Comparison of ENCODE assay signal across 8 mouse cellular contexts in the genomic region with DNA sequence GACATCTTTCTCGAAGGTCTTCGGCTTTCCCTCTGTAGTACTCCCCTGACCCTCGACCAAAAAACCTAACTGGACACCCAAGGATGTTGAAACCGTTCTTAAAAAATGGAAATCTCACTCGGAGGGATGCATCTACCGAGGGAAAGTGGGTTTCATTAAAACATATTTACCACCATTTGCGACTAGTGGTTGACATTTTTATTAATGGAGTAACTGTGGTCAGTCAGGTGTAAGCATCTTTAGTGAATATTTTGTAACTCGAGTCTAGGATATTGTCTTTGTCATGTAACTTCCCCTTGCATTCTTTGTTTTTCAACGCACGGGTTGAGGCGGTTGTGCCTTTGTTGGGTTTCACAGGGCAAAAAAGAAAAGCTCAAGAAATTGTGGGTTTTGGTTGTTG. TPM values are rescaled to one million over a fixed set of nuclear protein-coding genes. Genes with fewer than 3 reads are reported as not detected.
DNase-seq lines count a peak whose midpoint lies in the region; ATAC-seq and TF ChIP-seq lines count a peak whose summit lies in the region.

No protein-coding gene starts in this region.

- no peak for ATAC-seq in hindbrain, embryonic 12.5 days (ENCODE audit: low FRiP score)
- ATAC-seq in midbrain, embryonic 15.5 days (replicated peaks): no peak

- peak overlapping the region; percentile 100 for H3K9ac ChIP-seq in hindbrain, embryonic 12.5 days
- peak overlapping the region; percentile 99 for H3K9ac ChIP-seq in midbrain, embryonic 15.5 days

- under 1% methylated on average over 11 of the region's 11 CpGs for WGBS in lung, adult 2 months
- under 1% methylated on average over 11 of the region's 11 CpGs for WGBS in hindbrain, embryonic 12.5 days
- WGBS in midbrain, embryonic 15.5 days: 0% methylated on average over 11 of the region's 11 CpGs

- H3K4me3 ChIP-seq in lung, adult 2 months (replicated peaks; ENCODE audit: extremely low read depth, low read depth, low read length): peak overlapping the region; percentile 83
- peak overlapping the region; percentile 99 for H3K4me3 ChIP-seq in bone marrow macrophage, adult 2 months (ENCODE audit: insufficient read depth, low read length)
- H3K4me3 ChIP-seq in hindbrain, embryonic 12.5 days: peak overlapping the region; percentile 84
- H3K4me3 ChIP-seq in midbrain, embryonic 15.5 days: peak overlapping the region; percentile 70

- no peak for TF ChIP-seq CTCF in lung, adult 2 months (IDR thresholded peaks at IDR 0.05; ENCODE audit: insufficient read depth, low read length)
- no peak for TF ChIP-seq CTCF in bone marrow macrophage, adult 2 months (IDR thresholded peaks at IDR 0.05; ENCODE audit: low read depth, low read length)

- H3K27ac ChIP-seq in bone marrow macrophage, adult 2 months (ENCODE audit: insufficient read depth, low read depth, low read length): peak overlapping the region; percentile 98
- H3K27ac ChIP-seq in hindbrain, embryonic 12.5 days: peak overlapping the region; percentile 100
- peak overlapping the region; percentile 100 for H3K27ac ChIP-seq in midbrain, embryonic 15.5 days

- no peaks in the 10 kb centered on the region for H3K27me3 ChIP-seq in hindbrain, embryonic 12.5 days
- H3K27me3 ChIP-seq in midbrain, embryonic 15.5 days (replicated peaks): no peaks in the 10 kb centered on the region

- H3K4me2 ChIP-seq in hindbrain, embryonic 12.5 days (replicated peaks): peak overlapping the region; percentile 74
- H3K4me2 ChIP-seq in midbrain, embryonic 15.5 days: peak overlapping the region; percentile 78

- DNase-seq in lung, adult 2 months: no peak
- DNase-seq in lung, postnatal 36 days: no peak
- DNase-seq in right cerebral cortex, postnatal 10 days (ENCODE audit: low spot score in 2 of 2): no peak
- no peak for DNase-seq in right cerebral cortex, postnatal 36 days (ENCODE audit: low spot score in 2 of 2)
- no peak for DNase-seq in frontal cortex, postnatal 14 days (ENCODE audit: low spot score in 2 of 2)

- no peak for TF ChIP-seq POLR2A in lung, adult 2 months (IDR thresholded peaks at IDR 0.05; ENCODE audit: borderline replicate concordance, extremely low read depth, low read depth, low read length)
- no peak for TF ChIP-seq POLR2A in bone marrow macrophage, adult 2 months (IDR thresholded peaks at IDR 0.05; ENCODE audit: borderline replicate concordance, low read depth, low read length)

- no peaks in the 10 kb centered on the region for H3K9me3 ChIP-seq in hindbrain, embryonic 12.5 days (replicated peaks)
- H3K9me3 ChIP-seq in midbrain, embryonic 15.5 days: no peaks in the 10 kb centered on the region

- peaks cover 4% of the 10 kb centered on the region; the same call in 1 of the 2 replicates for H3K36me3 ChIP-seq in hindbrain, embryonic 12.5 days
- peaks cover 8% of the 10 kb centered on the region; the same call in 1 of the 2 replicates for H3K36me3 ChIP-seq in midbrain, embryonic 15.5 days (replicated peaks)

- peaks cover 3% of the 10 kb centered on the region; the same call in 1 of the 2 replicates for H3K4me1 ChIP-seq in lung, adult 2 months (ENCODE audit: control insufficient read depth, insufficient read depth, low read length)
- H3K4me1 ChIP-seq in bone marrow macrophage, adult 2 months (ENCODE audit: control insufficient read depth, insufficient read depth, low read length): peaks cover 15% of the 10 kb centered on the region
- peaks cover 16% of the 10 kb centered on the region for H3K4me1 ChIP-seq in hindbrain, embryonic 12.5 days
- H3K4me1 ChIP-seq in midbrain, embryonic 15.5 days: peaks cover 34% of the 10 kb centered on the region

RNA-seq across cellular contexts. Expression of a gene that starts 1.0 kb away (rescaled TPM):
- 12.8 and 22.0 TPM in 2 replicates for polyA plus RNA-seq in lung, adult 2 months (2012; rRNA removed)
- 49.7 and 67.7 TPM in 2 replicates for polyA plus RNA-seq in bone marrow macrophage, adult 2 months (2012; ENCODE audit: insufficient read depth, insufficient read length, missing spikeins)
- polyA plus RNA-seq in hindbrain, embryonic 12.5 days (2016; fragmentation: Nextera tagmentation; extraction: Ambion mirVana): 349 and 355 TPM in 2 replicates
- 334 and 360 TPM in 2 replicates for polyA plus RNA-seq in midbrain, embryonic 15.5 days (2015; fragmentation: Nextera tagmentation; extraction: Ambion mirVana)

RNA-seq across cellular contexts. Expression of a gene that starts 8.0 kb away (rescaled TPM):
- polyA plus RNA-seq in lung, adult 2 months (2012; rRNA removed): 25.6 and 28.6 TPM in 2 replicates
- polyA plus RNA-seq in bone marrow macrophage, adult 2 months (2012; ENCODE audit: insufficient read depth, insufficient read length, missing spikeins): 98.9 and 99.9 TPM in 2 replicates
- polyA plus RNA-seq in hindbrain, embryonic 12.5 days (2016; fragmentation: Nextera tagmentation; extraction: Ambion mirVana): 123 and 125 TPM in 2 replicates
- 93.3 and 96.5 TPM in 2 replicates for polyA plus RNA-seq in midbrain, embryonic 15.5 days (2015; fragmentation: Nextera tagmentation; extraction: Ambion mirVana)

RNA-seq across cellular contexts. Expression of a gene that starts 21.5 kb away (rescaled TPM):
- 6.9 and 9.6 TPM in 2 replicates for polyA plus RNA-seq in lung, adult 2 months (2012; rRNA removed)
- polyA plus RNA-seq in bone marrow macrophage, adult 2 months (2012; ENCODE audit: insufficient read depth, insufficient read length, missing spikeins): not detected in 2 replicates
- polyA plus RNA-seq in hindbrain, embryonic 12.5 days (2016; fragmentation: Nextera tagmentation; extraction: Ambion mirVana): not detected in 2 replicates
- polyA plus RNA-seq in midbrain, embryonic 15.5 days (2015; fragmentation: Nextera tagmentation; extraction: Ambion mirVana): not detected in 2 replicates

RNA-seq across cellular contexts. Expression of a gene that starts 33.2 kb away (rescaled TPM):
- 10.4 and 13.4 TPM in 2 replicates for polyA plus RNA-seq in lung, adult 2 months (2012; rRNA removed)
- polyA plus RNA-seq in bone marrow macrophage, adult 2 months (2012; ENCODE audit: insufficient read depth, insufficient read length, missing spikeins): 16.6 and 20.3 TPM in 2 replicates
- 28.1 and 29.7 TPM in 2 replicates for polyA plus RNA-seq in hindbrain, embryonic 12.5 days (2016; fragmentation: Nextera tagmentation; extraction: Ambion mirVana)
- 25.2 and 25.8 TPM in 2 replicates for polyA plus RNA-seq in midbrain, embryonic 15.5 days (2015; fragmentation: Nextera tagmentation; extraction: Ambion mirVana)

RNA-seq across cellular contexts. Expression of a gene that starts 33.9 kb away (rescaled TPM):
- polyA plus RNA-seq in lung, adult 2 months (2012; rRNA removed): 30.3 and 36.8 TPM in 2 replicates
- 122 and 159 TPM in 2 replicates for polyA plus RNA-seq in bone marrow macrophage, adult 2 months (2012; ENCODE audit: insufficient read depth, insufficient read length, missing spikeins)
- polyA plus RNA-seq in hindbrain, embryonic 12.5 days (2016; fragmentation: Nextera tagmentation; extraction: Ambion mirVana): 394 and 521 TPM in 2 replicates
- polyA plus RNA-seq in midbrain, embryonic 15.5 days (2015; fragmentation: Nextera tagmentation; extraction: Ambion mirVana): 377 and 389 TPM in 2 replicates
